Mouse (Mus musculus): ENCODE results near the gene Selenom. TPM values are rescaled to one million over a fixed set of nuclear protein-coding genes. Genes with fewer than 3 reads are reported as not detected.
A peak's percentile ranks its signal among the peaks of the same experiment; 100 is the strongest.

Gene Selenom
- polyA plus RNA-seq, 1 experiment from 2014 or later = 154 TPM

GRCm38 (mm10) chr11:3496756-3497155, 17.7 kb upstream of the Selenom start:
- WGBS = 58% methylated on average over 5 of the region's 5 CpGs
- no peaks in the 10 kb centered on the region for H3K36me3 ChIP-seq
- H3K27ac ChIP-seq = no peak overlapping the region
- H3K9me3 ChIP-seq = no peaks in the 10 kb centered on the region
- no peaks in the 10 kb centered on the region for H3K27me3 ChIP-seq (replicated peaks)
- ATAC-seq = 0 out of 2 replicates have a peak, but pooled peaks have one; percentile 34
- H3K4me3 ChIP-seq (replicated peaks) = no peak overlapping the region
- H3K4me1 ChIP-seq (replicated peaks) = no peaks in the 10 kb centered on the region
- no peak overlapping the region for H3K4me2 ChIP-seq (replicated peaks)
- H3K9ac ChIP-seq = no peak overlapping the region

GRCm38 (mm10) chr11:3497296-3497695, 17.2 kb upstream of the Selenom start:
- H3K9ac ChIP-seq = no peak overlapping the region
- no peak for ATAC-seq
- no peaks in the 10 kb centered on the region for H3K9me3 ChIP-seq
- 0 out of 2 replicates have a peak, but pooled peaks cover 2% of the 10 kb centered on the region for H3K27me3 ChIP-seq (replicated peaks)
- 95% methylated on average over 1 of the region's 1 CpGs for WGBS
- no peaks in the 10 kb centered on the region for H3K36me3 ChIP-seq
- H3K4me3 ChIP-seq (replicated peaks) = no peak overlapping the region
- H3K4me2 ChIP-seq (replicated peaks) = no peak overlapping the region
- no peaks in the 10 kb centered on the region for H3K4me1 ChIP-seq (replicated peaks)
- H3K27ac ChIP-seq = no peak overlapping the region

- no peak overlapping the region for H3K9ac ChIP-seq
- no peak overlapping the region for H3K4me2 ChIP-seq (replicated peaks)
- WGBS = 74% methylated on average over 17 of the region's 17 CpGs
- no peak overlapping the region for H3K27ac ChIP-seq
- 0 out of 2 replicates have a peak, but pooled peaks cover 3% of the 10 kb centered on the region for H3K4me1 ChIP-seq (replicated peaks)
- H3K27me3 ChIP-seq (replicated peaks) = 0 out of 2 replicates have a peak, but pooled peaks cover 4% of the 10 kb centered on the region
- H3K4me3 ChIP-seq (replicated peaks) = no peak overlapping the region
- H3K36me3 ChIP-seq = no peaks in the 10 kb centered on the region
- H3K9me3 ChIP-seq = no peaks in the 10 kb centered on the region
- ATAC-seq = no peak
These were observed 12.4 kb upstream of the Selenom start for GRCm38 (mm10) chr11:3502057-3502456.

- ATAC-seq = no peak
- Histone ChIP-seq H3K4me3 (replicated peaks) (no peak overlapping the region), H3K9ac (no peak overlapping the region), H3K27ac (no peak overlapping the region), H3K36me3 (no peaks in the 10 kb centered on the region), H3K27me3 (replicated peaks) (0 out of 2 replicates have a peak, but pooled peaks cover 4% of the 10 kb centered on the region), H3K4me1 (replicated peaks) (0 out of 2 replicates have a peak, but pooled peaks cover 3% of the 10 kb centered on the region), H3K9me3 (no peaks in the 10 kb centered on the region), H3K4me2 (replicated peaks) (no peak overlapping the region)
- WGBS = 80% methylated on average over 18 of the region's 18 CpGs
These were observed 11.9 kb upstream of the Selenom start for GRCm38 (mm10) chr11:3502459-3503072.

GRCm38 (mm10) chr11:3503755-3504693, 10.5 kb upstream of the Selenom start:
- Histone ChIP-seq H3K9ac (peak overlapping the region; percentile 37), H3K27me3 (replicated peaks) (0 out of 2 replicates have a peak, but pooled peaks cover 4% of the 10 kb centered on the region), H3K4me2 (replicated peaks) (peak overlapping the region; percentile 54), H3K9me3 (no peaks in the 10 kb centered on the region), H3K4me3 (replicated peaks) (peak overlapping the region; percentile 35), H3K27ac (no peak overlapping the region), H3K36me3 (no peaks in the 10 kb centered on the region), H3K4me1 (replicated peaks) (peaks cover 5% of the 10 kb centered on the region; the same call in 1 of the 2 replicates)
- ATAC-seq = peak; percentile 12; the same call in 1 of the 2 replicates
- WGBS = 46% methylated on average over 11 of the region's 11 CpGs

GRCm38 (mm10) chr11:3508226-3508625, 6.3 kb upstream of the Selenom start:
- no peak for ATAC-seq
- H3K27me3 ChIP-seq (replicated peaks) = no peaks in the 10 kb centered on the region
- WGBS = 32% methylated on average over 7 of the region's 7 CpGs
- H3K4me1 ChIP-seq (replicated peaks) = peaks cover 17% of the 10 kb centered on the region; the same call in 1 of the 2 replicates
- no peak overlapping the region for H3K27ac ChIP-seq
- H3K4me2 ChIP-seq (replicated peaks) = no peak overlapping the region
- no peaks in the 10 kb centered on the region for H3K36me3 ChIP-seq
- no peak overlapping the region for H3K4me3 ChIP-seq (replicated peaks)
- H3K9ac ChIP-seq = no peak overlapping the region
- H3K9me3 ChIP-seq = no peaks in the 10 kb centered on the region

- 0 out of 2 replicates have a peak, but pooled peaks have one; percentile 10 for ATAC-seq
These were observed 5.1 kb upstream of the Selenom start for GRCm38 (mm10) chr11:3509181-3510085.

GRCm38 (mm10) chr11:3510321-3510720, 4.2 kb upstream of the Selenom start:
- Histone ChIP-seq H3K36me3 (no peaks in the 10 kb centered on the region), H3K4me3 (replicated peaks) (no peak overlapping the region), H3K4me1 (replicated peaks) (peaks cover 14% of the 10 kb centered on the region), H3K27ac (no peak overlapping the region), H3K9ac (no peak overlapping the region), H3K9me3 (no peaks in the 10 kb centered on the region), H3K4me2 (replicated peaks) (no peak overlapping the region), H3K27me3 (replicated peaks) (no peaks in the 10 kb centered on the region)
- no peak for ATAC-seq
- 76% methylated on average over 2 of the region's 2 CpGs for WGBS

More at GRCm38 (mm10) chr11:3509181-3510085, 5.1 kb upstream of the Selenom start:
- Histone ChIP-seq H3K9me3 (no peaks in the 10 kb centered on the region), H3K4me3 (replicated peaks) (no peak overlapping the region), H3K27ac (0 out of 2 replicates have a peak overlapping the region, but pooled peaks have one; percentile 40), H3K27me3 (replicated peaks) (no peaks in the 10 kb centered on the region), H3K4me1 (replicated peaks) (peaks cover 17% of the 10 kb centered on the region), H3K9ac (no peak overlapping the region), H3K4me2 (replicated peaks) (no peak overlapping the region), H3K36me3 (no peaks in the 10 kb centered on the region)
- 51% methylated on average over 8 of the region's 8 CpGs for WGBS

GRCm38 (mm10) chr11:3513291-3513690, 1.2 kb upstream of the Selenom start:
- ATAC-seq = no peak
- H3K9me3 ChIP-seq = no peaks in the 10 kb centered on the region
- H3K4me1 ChIP-seq (replicated peaks) = peaks cover 34% of the 10 kb centered on the region
- no peak overlapping the region for H3K4me3 ChIP-seq (replicated peaks)
- no peaks in the 10 kb centered on the region for H3K27me3 ChIP-seq (replicated peaks)
- 85% methylated on average over 6 of the region's 6 CpGs for WGBS
- H3K27ac ChIP-seq = no peak overlapping the region
- no peak overlapping the region for H3K9ac ChIP-seq
- H3K4me2 ChIP-seq (replicated peaks) = no peak overlapping the region
- H3K36me3 ChIP-seq = no peaks in the 10 kb centered on the region

- ATAC-seq = peak; percentile 16
- 19% methylated on average over 4 of the region's 4 CpGs for WGBS
- Histone ChIP-seq H3K9ac (peak overlapping the region; percentile 61), H3K4me3 (replicated peaks) (peak overlapping the region; percentile 51), H3K4me1 (replicated peaks) (peaks cover 24% of the 10 kb centered on the region), H3K27ac (peak overlapping the region; percentile 69; the same call in 1 of the 2 replicates), H3K36me3 (peaks cover 7% of the 10 kb centered on the region), H3K9me3 (no peaks in the 10 kb centered on the region), H3K4me2 (replicated peaks) (peak overlapping the region; percentile 82), H3K27me3 (replicated peaks) (no peaks in the 10 kb centered on the region)
These were observed 732 bp downstream of the Selenom start for GRCm38 (mm10) chr11:3515216-3515615.

GRCm38 (mm10) chr11:3515637-3516036, 1.2 kb downstream of the Selenom start:
- Histone ChIP-seq H3K4me1 (replicated peaks) (peaks cover 23% of the 10 kb centered on the region), H3K36me3 (peaks cover 7% of the 10 kb centered on the region), H3K27ac (peak overlapping the region; percentile 69; the same call in 1 of the 2 replicates), H3K9me3 (no peaks in the 10 kb centered on the region), H3K4me2 (replicated peaks) (peak overlapping the region; percentile 82), H3K27me3 (replicated peaks) (no peaks in the 10 kb centered on the region), H3K9ac (peak overlapping the region; percentile 61; the same call in 1 of the 2 replicates), H3K4me3 (replicated peaks) (peak overlapping the region; percentile 51)
- ATAC-seq = no peak
- 79% methylated on average over 4 of the region's 4 CpGs for WGBS
